In the genomic region with DNA sequence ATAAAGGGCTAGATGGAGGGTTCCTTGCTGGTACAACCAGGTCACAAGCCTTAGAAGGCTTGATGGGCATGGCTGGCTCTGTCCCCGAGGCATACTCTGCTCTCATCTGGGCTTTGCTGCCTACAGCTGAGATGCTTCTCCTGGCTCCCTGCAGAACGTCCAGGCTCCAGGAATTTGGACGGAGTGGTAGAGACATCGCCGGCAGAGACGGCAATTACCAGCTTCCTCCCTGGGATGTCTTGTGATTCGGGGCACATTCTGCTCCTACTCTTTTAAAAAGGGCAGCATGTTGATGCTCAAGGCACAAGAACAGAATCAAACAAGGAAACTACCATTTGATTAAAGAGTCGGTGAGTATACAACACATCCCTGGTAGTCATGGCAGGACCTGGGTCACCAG, we compare ENCODE assay signal across 50 mouse cellular contexts. TPM values are rescaled to one million over a fixed set of nuclear protein-coding genes. Genes with fewer than 3 reads are reported as not detected.
"Had no signal": no experiment of that assay in that cellular context is flagged by ENCODE, and none has a peak within 500 bp of the region (broad histone marks: within the 10 kb centered on the region; RNA-seq: fewer than 3 reads in every experiment).

A gene (plus strand): TSS at position 301 of the 400 bp plus-strand sequence.

- DNase-seq: heart, postnatal 10 days; heart, postnatal 14 days; heart, postnatal 36 days; heart, postnatal 4 days; kidney, adult 11 months; kidney, adult 18-20 months; kidney, adult 2 months; kidney, adult 8-10 months; kidney, adult 9 months; kidney, postnatal 10 days; kidney, postnatal 14 days; kidney, postnatal 25 days; kidney, postnatal 36 days; kidney, postnatal 4 days; layer of hippocampus, adult 9-11 months; layer of hippocampus, postnatal 36 days had no signal

- ATAC-seq: hindbrain, embryonic 16.5 days; hindbrain, postnatal 0 days; inflammation-experienced regulatory T-cells, adult 6 months; intestine, embryonic 15.5 days; intestine, embryonic 16.5 days; intestine, postnatal 0 days had no signal

- H3K36me3 ChIP-seq: heart, embryonic 12.5 days; heart, embryonic 13.5 days; heart, embryonic 15.5 days; hindbrain, embryonic 10.5 days; hindbrain, embryonic 12.5 days; hindbrain, embryonic 13.5 days; hindbrain, embryonic 15.5 days; intestine, embryonic 15.5 days; kidney, embryonic 15.5 days had no signal

- H3K9ac ChIP-seq: heart, embryonic 12.5 days; heart, embryonic 13.5 days; heart, embryonic 15.5 days; hindbrain, embryonic 12.5 days; hindbrain, embryonic 13.5 days; hindbrain, embryonic 14.5 days; hindbrain, embryonic 15.5 days; intestine, embryonic 15.5 days; kidney, embryonic 15.5 days had no signal

- H3K4me1 ChIP-seq: heart, embryonic 12.5 days; heart, embryonic 13.5 days; heart, embryonic 15.5 days; hindbrain, embryonic 12.5 days; hindbrain, embryonic 13.5 days; hindbrain, embryonic 15.5 days; intestine, embryonic 15.5 days; kidney, embryonic 15.5 days had no signal

- H3K4me3 ChIP-seq: heart, embryonic 12.5 days; heart, embryonic 13.5 days; heart, embryonic 15.5 days; hindbrain, embryonic 10.5 days; hindbrain, embryonic 12.5 days; hindbrain, embryonic 13.5 days; hindbrain, embryonic 15.5 days; intestine, embryonic 15.5 days; kidney, embryonic 15.5 days; layer of hippocampus, adult 2 months; left cerebral cortex, adult 2 months had no signal

- H3K9me3 ChIP-seq: heart, embryonic 12.5 days; heart, embryonic 13.5 days; heart, embryonic 15.5 days; hindbrain, embryonic 10.5 days; hindbrain, embryonic 12.5 days; hindbrain, embryonic 13.5 days; hindbrain, embryonic 15.5 days; intestine, embryonic 15.5 days; kidney, embryonic 15.5 days had no signal

- H3K27me3 ChIP-seq: heart, embryonic 12.5 days; heart, embryonic 13.5 days; heart, embryonic 15.5 days; hindbrain, embryonic 12.5 days; hindbrain, embryonic 13.5 days; hindbrain, embryonic 15.5 days; intestine, embryonic 15.5 days; kidney, embryonic 15.5 days had no signal

- H3K27ac ChIP-seq: heart, embryonic 13.5 days; heart, embryonic 15.5 days; hindbrain, embryonic 10.5 days; hindbrain, embryonic 12.5 days; hindbrain, embryonic 13.5 days; hindbrain, embryonic 14.5 days; hindbrain, embryonic 15.5 days; hindbrain, postnatal 0 days; intestine, embryonic 15.5 days; kidney, embryonic 15.5 days; kidney, postnatal 0 days; layer of hippocampus, adult 2 months; left cerebral cortex, adult 2 months had no signal

- H3K4me2 ChIP-seq: heart, embryonic 11.5 days; heart, embryonic 12.5 days; heart, embryonic 13.5 days; heart, embryonic 15.5 days; hindbrain, embryonic 12.5 days; hindbrain, embryonic 13.5 days; hindbrain, embryonic 14.5 days; hindbrain, embryonic 15.5 days; intestine, embryonic 15.5 days; kidney, embryonic 15.5 days had no signal

RNA-seq across cellular contexts. Expression of the gene that starts here (rescaled TPM):
- total RNA-seq: heart, postnatal 10 days; heart, postnatal 14 days; heart, postnatal 36 days; heart, postnatal 4 days; hematopoietic stem cell, adult 5-6 weeks; hindbrain, postnatal 0 days; layer of hippocampus, adult 18-20 months; layer of hippocampus, adult 2 months; layer of hippocampus, adult 8-10 months; layer of hippocampus, postnatal 10 days; layer of hippocampus, postnatal 14 days; layer of hippocampus, postnatal 25 days; left cerebral cortex, adult 18-20 months; left cerebral cortex, adult 2 months had no signal
- polyA plus RNA-seq: heart, embryonic 12.5 days; heart, embryonic 13.5 days; heart, embryonic 14.5 days; heart, embryonic 15.5 days; heart, embryonic 16.5 days; heart, postnatal 0 days; hindbrain, embryonic 10.5 days; hindbrain, embryonic 11.5 days; hindbrain, embryonic 12.5 days; hindbrain, embryonic 13.5 days; hindbrain, embryonic 16.5 days; hindbrain, postnatal 0 days; inflammation-experienced regulatory T-cells, adult 6 months; intestine, embryonic 14.5 days; intestine, embryonic 15.5 days; intestine, embryonic 16.5 days; intestine, postnatal 0 days; kidney, adult 2 months; kidney, embryonic 14.5 days; kidney, embryonic 15.5 days; kidney, embryonic 16.5 days; kidney, postnatal 0 days; large intestine, adult 2 months had no signal
